Mouse (Mus musculus) forebrain, embryonic 13.5 days (tissue): ENCODE data around the gene Pik3r5. TPM values are rescaled to one million over a fixed set of nuclear protein-coding genes. Genes with fewer than 3 reads are reported as not detected.

Experiments
- ATAC-seq: fragments of 200-750 bp; cut with Nextera tagmentation; 2 replicates; pipeline ENCODE4 v1.8.0; 2017
- H3K27ac ChIP-seq: fragments of 300-500 bp; sonication (generic); 2 replicates; pipeline ENCODE4 v1.5.1; 2015; ENCODE audit warnings: inconsistent platforms, mild to moderate bottlenecking, moderate library complexity
- H3K27me3 ChIP-seq: fragments of 300-500 bp; sonication (generic); 2 replicates; pipeline ENCODE4 v1.6.1; 2015; ENCODE audit warnings: mild to moderate bottlenecking, inconsistent platforms
- H3K36me3 ChIP-seq: fragments of 300-500 bp; sonication (generic); 2 replicates; pipeline ENCODE4 v1.6.1; 2015; ENCODE audit warnings: mild to moderate bottlenecking, inconsistent platforms; ENCODE audit not compliant: poor library complexity, severe bottlenecking
- H3K4me1 ChIP-seq: fragments of 300-500 bp; sonication (generic); 2 replicates; pipeline ENCODE4 v1.6.1; 2015; ENCODE audit warnings: inconsistent platforms
- H3K4me2 ChIP-seq: fragments of 300-500 bp; sonication (generic); 2 replicates; pipeline ENCODE4 v1.6.1; 2015; ENCODE audit warnings: inconsistent platforms, mild to moderate bottlenecking, moderate library complexity
- H3K4me3 ChIP-seq: fragments of 300-500 bp; sonication (generic); 2 replicates; pipeline ENCODE4 v1.5.1; 2015; ENCODE audit warnings: mild to moderate bottlenecking, inconsistent platforms
- H3K9ac ChIP-seq: fragments of 300-500 bp; sonication (generic); 2 replicates; pipeline ENCODE4 v1.6.1; 2015; ENCODE audit warnings: mild to moderate bottlenecking, inconsistent platforms
- H3K9me3 ChIP-seq: fragments of 300-500 bp; sonication (generic); replicated peaks from 2 replicates; pipeline ENCODE4 v1.6.1; 2016; ENCODE audit warnings: inconsistent platforms
- WGBS: fragments of 180-500 bp; shearing (Covaris S2); methylation state at CpG from one replicate; pipeline ENCODE4 v1.1.7; 2015; 5-methylcytosine and 5-hydroxymethylcytosine counted together
- polyA plus RNA-seq: library from polyadenylated mRNA; unstranded; fragments of >200 nt; fragmentation: Nextera tagmentation; extraction: Ambion mirVana; gene quantifications from 2 replicates; pipeline ENCODE4 v1.2.1, GENCODE M21; 2015

Gene Pik3r5
- polyA plus RNA-seq, 1 experiment from 2014 or later = 0.15 TPM

GRCm38 (mm10) chr11:68545172-68545571, 113.3 kb downstream of the Pik3r5 start:
- no peak for ATAC-seq
- no peaks in the 10 kb centered on the region for H3K36me3 ChIP-seq

GRCm38 (mm10) chr11:68545682-68546222, 113.8 kb downstream of the Pik3r5 start:
- Histone ChIP-seq H3K4me1 (no peaks in the 10 kb centered on the region), H3K4me2 (no peak overlapping the region), H3K36me3 (no peaks in the 10 kb centered on the region), H3K9me3 (no peaks in the 10 kb centered on the region), H3K27me3 (no peaks in the 10 kb centered on the region), H3K4me3 (no peak overlapping the region), H3K9ac (no peak overlapping the region), H3K27ac (no peak overlapping the region)
- no peak for ATAC-seq
- 84% methylated on average over 8 of the region's 8 CpGs for WGBS

More at GRCm38 (mm10) chr11:68545172-68545571, 113.3 kb downstream of the Pik3r5 start:
- 63% methylated on average over 7 of the region's 7 CpGs for WGBS
- no peak overlapping the region for H3K4me2 ChIP-seq
- H3K9me3 ChIP-seq = no peaks in the 10 kb centered on the region
- no peaks in the 10 kb centered on the region for H3K27me3 ChIP-seq
- no peak overlapping the region for H3K9ac ChIP-seq
- H3K27ac ChIP-seq = no peak overlapping the region
- no peak overlapping the region for H3K4me3 ChIP-seq
- H3K4me1 ChIP-seq = no peaks in the 10 kb centered on the region

Other genes with a start within 250 kb of the Pik3r5 start
- 6.8 and 8.5 TPM in 2 replicates for gene Ntn1, start 31.3 kb upstream of the Pik3r5 start, polyA plus RNA-seq
- 0.89 and 0.96 TPM in 2 replicates for gene Pik3r6, start 70.9 kb downstream of the Pik3r5 start, polyA plus RNA-seq
- gene Mfsd6l, start 124.1 kb downstream of the Pik3r5 start, polyA plus RNA-seq = not detected in 2 replicates
- 0.16 TPM in 1 of 2 replicates, not detected in the other for gene Ccdc42, start 154.9 kb downstream of the Pik3r5 start, polyA plus RNA-seq